Mouse (Mus musculus) lung, postnatal 36 days (tissue): ENCODE data around the gene Sectm1a.
A peak's percentile ranks its signal among the peaks of the same experiment; 100 is the strongest.
"Not testable (repeated sequence)": the region's sequence is repeated elsewhere in the genome, so short reads cannot be mapped to it uniquely, and the experiment has no call there.

Experiments used
- DNase-seq: peaks from one replicate; pipeline ENCODE4 v3.0.0; 2022; ENCODE audit warnings: mixed read lengths

Gene Sectm1a

DNA sequence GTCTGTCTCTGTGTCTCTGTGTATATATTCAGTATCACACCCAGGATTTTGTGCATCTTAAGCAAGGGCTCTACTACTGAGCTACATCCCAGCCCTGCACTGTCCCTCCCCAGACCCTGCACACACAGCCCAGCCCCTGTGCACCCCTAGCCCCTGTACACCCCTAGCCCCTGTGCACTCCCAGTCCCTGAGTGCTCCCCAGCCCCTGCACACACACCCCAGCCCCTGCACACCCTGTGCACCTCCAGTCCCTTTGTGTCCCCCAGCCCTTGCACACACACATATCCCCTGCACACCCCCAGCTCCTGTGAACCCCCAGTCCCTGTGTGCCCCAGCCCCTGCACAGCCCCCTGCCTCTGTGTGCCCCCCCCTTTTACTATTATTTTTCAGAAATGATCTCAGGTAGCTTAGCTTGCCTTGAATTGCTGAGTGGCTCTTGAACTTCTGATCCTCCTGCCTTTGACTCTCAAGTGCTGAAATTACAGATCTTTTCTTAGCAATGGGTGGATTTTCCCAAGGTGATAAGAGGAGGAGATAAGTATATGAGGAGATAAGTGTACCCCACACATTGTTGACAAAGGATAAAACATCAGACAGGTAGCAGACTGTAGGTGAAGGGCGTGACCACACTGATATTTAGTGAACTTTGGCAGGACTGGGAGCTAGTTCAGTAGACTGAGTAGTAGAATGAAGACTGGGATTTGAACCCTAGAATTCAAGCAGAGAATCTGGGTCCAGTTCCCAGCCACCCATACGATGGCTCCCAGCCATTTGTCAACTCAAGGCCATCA, 8.9 kb upstream of the Sectm1a start:
- no peak for DNase-seq

DNA sequence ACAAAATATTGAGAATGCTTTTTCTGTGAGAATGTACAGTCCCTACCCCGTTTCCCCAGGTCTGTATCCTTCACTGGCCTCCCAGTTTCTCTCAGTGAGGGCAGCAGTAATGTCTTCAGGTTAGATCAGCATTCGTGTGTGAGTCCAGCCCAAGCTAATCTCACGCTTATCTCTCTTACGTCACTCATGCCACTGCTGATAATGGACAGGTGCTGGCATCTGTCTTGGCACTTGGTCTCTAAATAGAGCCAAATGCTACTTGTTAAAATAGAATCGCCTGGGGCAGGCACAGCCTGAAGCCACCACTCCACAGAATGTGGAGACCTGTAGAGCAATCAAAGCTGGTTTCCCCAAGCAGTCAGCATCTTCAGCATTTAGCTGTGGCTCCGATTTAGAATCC, 8.0 kb upstream of the Sectm1a start:
- no peak for DNase-seq

DNA sequence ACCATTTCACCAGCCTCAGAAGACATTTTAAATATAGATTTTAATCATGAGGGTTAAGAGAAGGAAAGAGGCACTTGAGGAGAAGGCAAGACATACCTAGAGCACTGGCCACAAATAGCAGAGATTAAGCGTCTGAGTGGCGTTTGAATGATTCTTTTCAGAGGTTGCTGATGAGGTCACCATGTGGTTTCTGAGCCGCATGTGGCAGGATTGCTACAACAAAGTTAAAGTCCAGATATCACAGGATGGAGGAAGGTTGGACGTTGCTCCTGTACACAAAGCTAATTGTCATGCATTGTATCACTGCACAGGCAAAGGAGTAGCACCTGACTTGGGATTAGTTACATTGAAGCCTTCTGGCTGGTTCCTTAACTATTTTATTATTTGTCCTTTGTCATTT, 5.3 kb upstream of the Sectm1a start:
- DNase-seq, result no peak

DNA sequence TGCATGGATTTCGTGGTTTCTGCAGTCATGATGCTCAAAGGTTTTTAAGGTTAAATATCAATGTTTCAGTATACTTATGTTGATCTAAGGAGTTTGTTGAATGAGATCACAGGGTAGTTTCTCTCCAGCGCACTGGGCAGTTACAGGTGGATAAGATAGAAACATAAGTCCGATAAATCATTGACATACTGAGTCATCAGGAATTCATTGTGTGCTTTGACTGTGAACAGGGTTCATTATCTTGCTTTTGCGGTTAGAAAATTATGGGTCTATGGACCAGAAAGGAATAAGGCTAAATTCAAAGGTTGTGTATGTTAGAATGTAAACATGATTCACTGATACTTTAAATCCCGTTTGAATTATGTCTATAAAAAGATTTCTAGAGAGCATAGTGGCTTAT, 4.2 kb upstream of the Sectm1a start:
- DNase-seq, result no peak

DNA sequence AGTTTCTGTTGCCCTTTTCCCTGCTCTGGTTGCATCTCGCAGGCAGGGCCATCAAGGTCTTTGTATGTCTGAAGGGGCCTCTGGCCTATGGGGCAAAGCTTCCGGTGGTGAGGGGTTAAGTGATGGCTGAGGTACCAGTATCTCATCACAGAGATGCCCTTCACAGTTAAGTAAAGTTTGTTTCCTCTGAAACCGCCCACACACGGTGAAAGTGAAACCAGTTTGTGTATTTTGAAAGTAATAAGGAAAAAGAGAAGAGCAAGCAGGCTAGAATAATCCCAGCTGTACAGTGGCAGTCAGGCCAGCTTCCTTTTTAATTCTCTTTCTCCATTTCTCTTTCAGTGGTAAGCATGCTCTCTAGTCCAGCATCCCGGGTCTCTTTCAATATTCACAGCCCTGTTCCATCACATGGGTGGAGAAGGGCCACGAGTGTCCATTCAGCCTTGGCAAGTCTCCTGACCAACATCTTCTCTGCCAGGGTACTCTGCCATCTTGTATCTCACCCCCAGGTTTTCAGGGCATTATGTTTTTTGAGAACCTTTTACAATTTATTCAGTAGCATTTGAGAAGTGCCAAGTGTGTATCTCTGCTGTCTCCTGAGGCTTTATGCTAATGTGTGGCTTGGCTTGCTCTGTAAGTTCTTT, 2.0 kb upstream of the Sectm1a start:
- DNase-seq, result peak; percentile 77

DNA sequence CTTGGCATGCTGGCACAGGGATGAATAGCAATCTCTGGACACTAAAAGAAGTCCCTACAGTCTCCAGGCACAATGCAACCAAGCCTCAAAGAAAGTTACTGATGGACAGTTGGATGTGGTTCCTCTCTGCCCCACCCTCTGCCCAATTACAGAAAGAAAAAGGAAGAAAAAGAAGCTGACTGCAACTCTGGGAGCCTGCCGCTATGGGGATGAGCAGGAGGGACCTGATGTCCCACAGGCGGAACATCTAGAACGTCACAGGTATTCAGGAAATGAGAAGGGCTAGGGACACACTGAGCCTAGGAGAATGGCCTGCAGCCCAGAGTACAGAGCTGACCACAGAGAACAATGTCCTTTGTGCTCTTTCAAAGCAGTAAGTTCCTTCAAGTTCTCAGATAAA, 1.2 kb upstream of the Sectm1a start:
- no peak for DNase-seq

DNA sequence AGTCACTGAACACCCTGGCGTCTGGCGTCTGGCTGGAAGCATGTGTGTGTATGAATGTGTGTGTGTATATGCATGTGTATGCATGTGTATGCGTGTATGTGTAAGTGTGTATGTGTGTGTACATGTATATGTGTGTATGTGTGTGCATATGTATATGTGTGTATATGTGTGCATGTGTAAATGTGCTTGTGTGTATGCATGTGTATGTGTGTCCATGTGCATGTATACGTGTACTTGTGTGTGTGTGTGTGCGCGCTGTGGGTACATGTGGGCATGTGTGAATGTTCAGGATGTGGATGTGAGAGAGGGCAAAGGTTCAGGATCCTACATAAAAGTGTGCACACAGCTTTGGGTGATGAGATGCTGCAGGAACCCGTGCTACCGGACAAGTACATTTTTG, 690 bp downstream of the Sectm1a start:
- DNase-seq, result no peak

DNA sequence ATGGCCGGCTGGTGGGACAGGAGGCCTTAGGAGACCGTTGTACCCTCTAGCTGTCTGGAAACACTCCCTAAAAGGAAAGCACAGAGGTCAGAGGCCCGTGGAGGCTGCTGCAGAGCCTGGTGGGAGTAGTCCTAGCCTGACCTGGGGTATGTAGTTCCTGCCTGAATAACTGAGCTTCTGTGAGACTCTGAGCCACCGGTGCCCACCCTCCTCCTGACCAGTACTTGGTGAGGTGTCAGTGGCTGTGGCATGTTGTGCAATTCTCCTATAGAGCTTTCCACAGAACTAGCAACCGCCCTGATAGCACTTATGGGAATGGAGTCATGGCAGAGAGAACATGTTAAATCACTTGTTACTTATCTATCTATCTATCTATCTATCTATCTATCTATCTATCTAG, 5.4 kb downstream of the Sectm1a start:
- no peak for DNase-seq

DNA sequence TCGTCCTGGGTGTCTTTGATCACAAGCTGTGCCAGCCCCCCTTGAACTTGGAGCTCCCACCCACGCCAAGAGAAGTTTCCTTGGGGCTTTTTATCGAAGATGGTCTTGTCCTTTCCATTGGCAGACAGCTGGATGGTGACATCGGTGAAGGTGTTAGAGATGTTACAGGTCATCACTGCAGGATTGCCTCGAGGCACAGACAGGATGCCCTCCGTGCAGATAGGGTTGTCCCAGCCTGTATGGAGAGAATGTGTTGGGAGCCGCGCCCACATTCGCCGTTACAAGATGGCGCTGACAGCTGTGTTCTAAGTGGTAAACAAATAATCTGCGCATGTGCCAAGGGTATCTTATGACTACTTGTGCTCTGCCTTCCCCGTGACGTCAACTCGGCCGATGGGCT, 11.4 kb downstream of the Sectm1a start:
- not testable (repeated sequence) for DNase-seq

DNA sequence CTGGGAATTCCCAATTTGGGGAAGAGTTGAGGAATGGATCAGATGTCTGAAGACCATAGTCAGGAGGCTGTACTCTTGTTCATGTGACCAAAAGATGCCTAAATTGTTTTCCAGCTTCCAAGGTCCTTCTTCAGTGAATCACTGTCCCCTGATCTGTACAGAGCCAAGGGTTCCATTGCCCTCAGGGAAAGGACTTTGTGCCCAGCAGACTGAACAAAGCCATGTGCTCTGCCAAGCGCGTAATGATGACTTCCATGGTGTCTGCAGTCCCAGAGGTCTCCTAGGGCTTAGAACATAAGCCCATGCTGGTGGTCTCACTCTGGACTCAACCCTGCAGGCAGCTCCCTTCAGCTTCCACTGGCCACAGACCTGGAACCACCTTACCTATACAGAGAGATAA, 13.1 kb downstream of the Sectm1a start:
- DNase-seq, result no peak

DNA sequence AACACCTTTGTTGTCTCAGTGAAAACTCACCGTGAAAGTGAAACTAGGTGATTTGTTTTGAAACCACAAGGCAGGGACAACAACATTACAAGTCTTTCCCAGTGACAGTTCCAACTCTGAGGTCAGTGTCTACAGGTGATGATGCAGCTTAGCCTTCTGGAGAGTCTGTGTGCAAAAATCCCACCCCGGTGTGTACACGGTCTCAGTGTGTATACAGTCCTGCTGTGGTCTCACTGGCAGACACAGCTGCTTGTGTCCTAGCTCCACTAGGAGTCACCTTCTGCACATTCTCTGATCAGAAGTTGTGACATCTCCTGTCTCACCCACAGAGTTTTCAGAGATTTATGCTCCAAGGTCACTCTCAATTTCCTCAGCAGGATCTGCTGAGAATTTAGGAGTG, 16.8 kb downstream of the Sectm1a start:
- DNase-seq, result peak; percentile 27

DNA sequence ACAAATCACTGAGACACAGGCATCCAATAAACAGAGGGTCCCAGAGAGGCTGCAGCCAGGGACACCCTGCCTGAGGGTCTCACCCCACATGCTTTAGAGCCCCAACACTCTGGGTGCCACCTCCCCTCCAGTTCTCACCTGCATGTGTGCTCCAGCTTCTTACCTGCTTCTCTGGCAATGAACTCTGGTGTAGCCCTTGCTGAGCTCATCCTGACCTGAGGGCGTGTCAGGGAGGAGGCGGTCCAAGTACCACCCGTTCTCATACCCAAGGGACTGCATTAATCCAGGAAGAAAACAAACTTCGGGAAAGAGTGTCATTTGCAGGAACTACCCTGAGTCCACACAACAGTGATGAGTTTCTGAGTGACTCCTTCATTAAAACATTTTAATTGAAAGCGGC, 17.6 kb downstream of the Sectm1a start, which contains the start of gene Sectm1b:
Sectm1b (minus strand) TSS at position 191 of the 400 bp plus-strand sequence.
- no peak for DNase-seq

DNA sequence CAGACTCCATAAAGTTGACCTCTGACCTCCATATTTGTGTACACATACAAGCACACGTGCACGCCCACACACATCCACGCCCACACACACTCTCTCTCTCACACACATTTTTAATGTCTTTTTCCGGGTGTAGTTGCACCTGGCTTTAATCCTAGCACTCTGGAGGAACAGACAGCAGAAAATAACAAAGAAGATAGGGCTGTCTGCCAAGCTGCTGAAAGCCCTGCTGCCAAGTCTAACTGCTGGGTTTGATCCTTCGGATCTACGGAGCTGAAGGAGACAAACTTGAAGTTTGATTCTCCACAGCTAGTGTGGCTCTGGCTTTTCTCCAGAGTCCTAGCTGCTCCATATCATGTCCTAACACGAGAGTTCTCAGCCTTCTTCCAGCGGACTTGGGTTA, 19.4 kb downstream of the Sectm1a start:
- no peak for DNase-seq

DNA sequence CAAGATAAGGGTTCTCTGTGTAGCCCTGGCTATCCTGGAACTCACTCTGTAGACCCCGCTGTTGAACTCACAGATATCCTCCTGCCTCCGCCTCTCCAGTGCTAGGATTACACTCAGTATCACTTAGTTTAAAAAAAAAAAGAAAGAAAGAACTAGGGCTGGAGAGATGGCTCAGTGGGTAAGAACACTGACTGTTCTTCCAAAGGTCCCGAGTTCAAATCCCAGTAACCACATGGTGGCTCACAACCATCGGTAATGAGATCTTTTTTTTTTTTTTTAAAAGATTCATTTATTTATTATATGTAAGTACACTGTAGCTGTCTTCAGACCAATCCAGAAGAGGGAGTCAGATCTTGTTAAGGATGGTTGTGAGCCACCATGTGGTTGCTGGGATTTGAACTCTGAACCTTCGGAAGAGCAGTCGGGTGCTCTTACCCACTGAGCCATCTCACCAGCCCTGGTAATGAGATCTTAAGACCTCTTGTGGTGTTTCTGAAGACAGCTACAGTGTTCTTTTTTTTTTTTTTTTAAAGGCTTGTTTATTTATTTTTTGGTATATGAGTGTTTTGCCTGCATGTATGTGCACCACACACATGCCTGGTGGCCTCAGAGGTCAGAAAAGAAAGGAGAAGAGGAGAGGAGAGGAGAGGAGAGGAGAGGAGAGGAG, 20.5 kb downstream of the Sectm1a start:
- DNase-seq, result not testable (repeated sequence)

DNA sequence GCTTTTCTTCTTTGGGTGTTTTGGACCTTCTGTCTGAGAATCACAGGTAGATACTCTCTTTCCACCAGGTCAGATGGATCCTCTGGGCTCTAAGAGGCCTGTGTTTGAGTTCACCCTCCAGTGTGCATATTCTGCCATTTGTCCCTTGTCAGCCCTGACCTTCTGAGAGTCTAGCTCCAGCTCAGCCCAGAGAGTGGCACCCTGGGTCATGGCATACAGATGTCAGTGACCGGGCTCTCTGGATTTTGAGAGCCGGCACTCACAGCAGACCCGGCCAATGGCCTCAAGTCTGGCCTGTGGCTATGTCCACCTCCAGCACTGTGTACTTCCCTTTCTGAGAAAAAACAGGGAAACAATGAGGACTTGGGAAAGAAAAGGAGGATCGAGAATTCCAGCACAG, 21.5 kb downstream of the Sectm1a start:
- DNase-seq, result no peak

DNA sequence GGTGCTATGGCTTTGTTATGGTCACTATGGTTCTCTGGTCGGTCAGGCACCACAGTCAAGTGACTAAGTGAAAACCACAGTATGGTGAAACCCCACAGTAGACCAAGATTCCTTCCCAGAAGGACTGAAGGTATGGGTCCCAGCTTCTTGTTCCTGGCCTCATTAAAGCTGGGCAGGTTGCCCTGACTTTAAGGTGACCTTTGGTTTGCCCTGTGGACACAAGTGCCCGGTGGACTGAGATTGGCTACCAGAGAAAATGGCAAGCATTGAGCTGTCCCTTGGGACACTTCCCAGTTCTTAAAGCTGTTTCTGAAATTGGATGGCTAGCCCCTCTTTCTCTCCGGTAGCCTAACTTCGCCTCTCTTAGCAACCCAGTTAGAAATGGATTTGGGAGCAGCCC, 22.1 kb downstream of the Sectm1a start:
- no peak for DNase-seq

DNA sequence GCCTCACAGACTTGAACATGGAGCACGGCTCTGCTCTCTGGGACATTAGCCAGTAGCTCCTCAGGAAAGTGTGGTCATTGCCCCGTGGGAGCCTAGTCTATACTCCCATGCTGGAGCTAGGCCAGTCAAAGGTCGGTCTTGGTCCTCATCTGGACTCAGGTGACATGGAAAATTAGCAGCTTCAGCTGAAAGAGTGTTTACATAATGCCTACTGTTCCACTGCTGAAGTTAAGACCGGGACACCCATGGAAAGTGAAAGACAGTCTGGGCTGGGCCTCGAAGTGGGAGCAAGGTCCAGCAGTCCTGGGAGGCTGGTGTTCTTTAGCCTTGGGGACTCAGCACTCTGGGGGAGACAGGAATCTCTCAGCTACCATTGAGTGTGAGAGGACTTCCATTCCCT, 22.9 kb downstream of the Sectm1a start:
- no peak for DNase-seq

DNA sequence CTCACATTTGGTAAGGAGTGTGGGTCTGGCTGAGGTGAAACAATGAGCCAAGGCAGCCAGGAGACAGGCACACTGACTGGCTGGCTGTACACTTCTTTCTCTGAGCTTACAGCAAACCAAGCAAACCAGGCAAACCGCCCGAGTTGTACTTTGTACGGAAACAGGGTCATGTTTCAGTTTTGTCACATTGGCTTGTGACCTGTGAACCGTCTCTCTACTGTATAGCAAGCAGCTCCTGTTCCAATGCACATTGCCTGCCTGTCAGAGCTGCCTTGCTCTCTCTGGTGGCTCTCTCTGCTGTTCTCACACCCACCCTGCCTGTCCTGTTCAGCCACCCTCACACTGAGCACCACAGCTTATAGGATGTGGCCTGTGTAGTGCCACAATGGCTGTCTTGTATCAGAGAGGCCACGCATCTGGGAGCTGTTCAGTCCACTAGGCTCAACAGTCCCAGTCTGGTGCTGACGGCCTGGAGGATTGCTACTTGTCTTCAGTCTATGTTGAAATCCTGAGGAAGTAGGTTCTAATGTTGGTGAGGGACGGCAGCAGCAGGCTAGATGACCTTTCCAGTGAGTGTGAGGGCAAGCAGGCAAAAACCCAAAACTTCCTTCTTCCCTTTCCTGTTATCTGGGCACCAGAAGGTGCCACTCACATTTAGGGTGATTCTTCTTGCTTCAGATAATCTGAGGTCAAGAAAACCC, 24.3 kb downstream of the Sectm1a start:
- DNase-seq, result peak; percentile 30

DNA sequence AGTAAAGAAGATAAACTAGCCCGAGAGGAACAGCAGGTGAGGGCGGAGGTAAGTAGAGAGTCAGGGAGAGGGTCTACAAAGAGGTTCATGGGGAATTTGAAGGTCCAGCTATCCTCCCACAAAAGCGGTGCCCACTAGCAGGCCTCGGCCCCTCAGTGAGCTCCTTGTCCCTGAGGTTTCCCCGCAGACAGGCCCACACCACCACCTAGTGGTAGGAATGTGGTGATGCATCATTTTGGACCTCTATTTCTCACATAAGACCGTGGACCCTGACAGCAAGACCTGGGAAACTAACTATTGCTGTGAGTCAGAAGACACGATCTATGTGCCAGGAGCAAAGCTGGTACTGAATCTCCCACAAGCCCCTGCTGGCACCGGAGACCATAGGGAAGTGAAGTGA, 27.5 kb downstream of the Sectm1a start:
- DNase-seq, result peak; percentile 91

DNA sequence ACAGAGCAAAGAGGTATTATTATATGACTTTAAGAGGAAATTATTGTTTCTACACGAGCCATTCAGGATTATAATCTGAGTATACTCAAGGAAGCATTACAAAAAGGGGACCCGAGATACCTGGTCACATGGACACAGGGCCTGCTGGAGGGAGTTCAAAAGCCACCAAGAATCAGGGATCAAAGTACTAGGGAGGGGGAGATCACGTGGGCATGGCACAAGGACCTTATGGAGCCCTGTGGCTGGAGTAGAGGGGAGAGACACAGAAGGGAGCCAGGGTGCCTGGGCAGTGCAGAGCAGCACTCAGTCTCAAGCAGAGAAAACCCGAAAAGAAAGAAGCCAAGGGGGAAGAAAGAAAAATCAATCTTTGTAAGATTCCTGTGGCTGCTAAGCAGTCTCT, 28.6 kb downstream of the Sectm1a start:
- DNase-seq, result no peak

DNA sequence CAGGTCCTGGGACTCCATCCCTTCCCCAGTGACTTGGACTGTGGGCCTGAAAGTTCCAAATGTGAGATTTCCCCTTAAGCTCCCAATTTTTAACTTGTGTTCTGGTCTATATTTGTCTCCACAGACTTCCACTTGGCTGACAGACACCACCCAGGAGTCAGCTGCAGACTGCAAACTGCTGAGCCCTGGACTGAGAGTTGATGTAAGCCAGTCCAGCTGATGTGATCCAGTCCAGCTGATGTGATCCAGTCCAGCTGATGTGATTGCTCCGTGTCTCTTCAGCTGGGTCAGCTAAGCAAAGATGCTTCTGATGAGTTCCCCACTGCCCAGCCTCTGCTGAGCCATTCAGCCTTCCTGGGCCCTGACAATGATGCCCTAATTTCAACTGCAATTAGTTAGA, 29.2 kb downstream of the Sectm1a start:
- peak; percentile 30 for DNase-seq

DNA sequence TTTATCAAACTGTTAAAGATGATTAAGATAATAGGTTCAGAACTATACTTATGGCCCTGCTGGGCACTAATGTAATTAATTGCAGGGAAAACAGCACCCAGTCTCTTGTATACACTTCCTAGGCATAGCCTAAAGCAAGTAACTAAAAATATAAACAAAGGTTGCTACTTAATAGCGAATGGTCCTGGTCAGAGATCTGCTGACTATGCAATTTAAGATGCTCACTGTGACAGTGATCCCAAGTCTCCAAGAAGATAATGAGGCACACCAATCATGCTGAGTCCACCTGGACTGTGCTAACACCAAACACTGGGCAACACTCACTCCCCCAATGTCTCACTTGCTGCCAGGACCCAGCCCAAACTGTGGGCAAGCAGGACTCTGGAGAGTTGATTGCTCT, 31.2 kb downstream of the Sectm1a start:
- DNase-seq, result no peak

DNA sequence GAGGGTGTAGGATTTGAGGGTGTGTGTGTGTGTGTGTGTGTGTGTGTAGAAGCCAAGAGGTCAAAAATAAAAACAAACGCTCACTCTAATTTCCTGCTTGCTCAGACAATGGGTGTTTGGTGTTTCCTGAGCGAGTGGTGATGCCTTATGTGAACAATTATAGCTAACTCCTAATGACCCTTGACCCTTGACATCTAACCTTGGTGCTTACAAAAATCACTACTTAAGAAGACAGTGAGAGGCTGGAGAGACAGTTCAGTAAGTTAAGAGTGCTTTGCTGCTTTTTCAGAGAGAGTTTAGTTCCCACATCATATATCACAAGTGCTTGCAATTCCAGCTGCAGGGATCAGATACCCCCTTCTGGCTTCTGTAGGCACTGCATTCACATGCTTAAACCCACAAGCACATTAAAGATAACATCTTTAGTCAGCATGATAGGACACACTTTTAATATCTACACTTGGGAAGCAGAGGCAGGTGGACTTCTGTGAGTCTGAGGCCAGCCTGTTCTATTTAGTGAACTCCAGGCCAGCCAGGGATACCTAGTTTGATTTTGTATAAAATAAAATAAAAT, 33.1 kb downstream of the Sectm1a start:
- DNase-seq, result peak; percentile 45
